Mouse (Mus musculus) heart, embryonic 10.5 days (tissue): Measurements from ENCODE around the gene Gp1ba. TPM values are rescaled to one million over a fixed set of nuclear protein-coding genes. Genes with fewer than 3 reads are reported as not detected.

Experiments used
- DNase-seq: peaks from one replicate; pipeline ENCODE4 v3.0.0-alpha.2; 2017; ENCODE audit warnings: low spot score
- H3K27ac ChIP-seq: fragments of 300-500 bp; sonication (generic); 2 replicates; pipeline ENCODE4 v1.5.1; 2016; ENCODE audit warnings: mild to moderate bottlenecking
- H3K27me3 ChIP-seq: fragments of 300-500 bp; sonication (generic); 2 replicates; pipeline ENCODE4 v1.6.1; 2016; ENCODE audit warnings: mild to moderate bottlenecking; ENCODE audit not compliant: poor library complexity, insufficient read depth, severe bottlenecking
- H3K36me3 ChIP-seq: fragments of 300-500 bp; sonication (generic); 2 replicates; pipeline ENCODE4 v1.6.1; 2016; ENCODE audit warnings: mild to moderate bottlenecking, moderate library complexity
- H3K4me1 ChIP-seq: fragments of 300-500 bp; sonication (generic); 2 replicates; pipeline ENCODE4 v1.6.1; 2016; ENCODE audit warnings: mild to moderate bottlenecking
- H3K4me3 ChIP-seq: fragments of 300-500 bp; sonication (generic); 2 replicates; pipeline ENCODE4 v1.5.1; 2016; ENCODE audit warnings: mild to moderate bottlenecking, moderate library complexity
- H3K9me3 ChIP-seq: fragments of 300-500 bp; sonication (generic); 2 replicates; pipeline ENCODE4 v1.6.1; 2016; ENCODE audit warnings: mild to moderate bottlenecking, moderate library complexity
- WGBS: fragments of 180-500 bp; shearing (Covaris S2); methylation state at CpG from one replicate; pipeline ENCODE4 v1.1.7; 2016; 5-methylcytosine and 5-hydroxymethylcytosine counted together
- polyA plus RNA-seq: library from polyadenylated mRNA; unstranded; fragments of >200 nt; fragmentation: Nextera tagmentation; extraction: Ambion mirVana; gene quantifications from 2 replicates; pipeline ENCODE4 v1.2.1, GENCODE M21; 2016

Gene Gp1ba
- polyA plus RNA-seq, 1 experiment from 2014 or later, result 1.6 TPM

DNA sequence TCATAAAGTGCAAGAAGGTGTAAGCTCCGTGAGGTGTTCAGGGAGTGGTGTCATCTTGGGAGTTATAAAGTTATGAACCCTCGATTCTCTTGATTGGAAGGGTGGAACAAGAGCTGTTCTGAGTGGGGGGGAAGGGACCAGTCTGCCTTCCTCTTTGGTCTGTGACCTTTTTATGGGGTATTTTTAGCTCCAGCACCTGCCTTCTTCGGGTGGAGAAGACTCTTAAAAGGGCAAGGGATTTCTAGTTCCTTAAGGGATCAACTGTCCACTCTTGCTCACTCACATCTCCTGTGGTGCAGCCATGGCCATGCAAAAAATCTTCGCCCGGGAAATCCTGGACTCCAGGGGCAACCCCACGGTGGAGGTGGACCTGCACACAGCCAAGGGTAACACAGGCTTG lies 18.7 kb downstream of the Gp1ba start:
- peak overlapping the region; percentile 100 for H3K4me3 ChIP-seq
- no peaks in the 10 kb centered on the region for H3K27me3 ChIP-seq
- peaks cover 56% of the 10 kb centered on the region for H3K4me1 ChIP-seq
- no peak for DNase-seq
- H3K36me3 ChIP-seq, result peaks cover 48% of the 10 kb centered on the region
- peak overlapping the region; percentile 97 for H3K27ac ChIP-seq
- 36% methylated on average over 6 of the region's 6 CpGs for WGBS
- H3K9me3 ChIP-seq, result no peaks in the 10 kb centered on the region

DNA sequence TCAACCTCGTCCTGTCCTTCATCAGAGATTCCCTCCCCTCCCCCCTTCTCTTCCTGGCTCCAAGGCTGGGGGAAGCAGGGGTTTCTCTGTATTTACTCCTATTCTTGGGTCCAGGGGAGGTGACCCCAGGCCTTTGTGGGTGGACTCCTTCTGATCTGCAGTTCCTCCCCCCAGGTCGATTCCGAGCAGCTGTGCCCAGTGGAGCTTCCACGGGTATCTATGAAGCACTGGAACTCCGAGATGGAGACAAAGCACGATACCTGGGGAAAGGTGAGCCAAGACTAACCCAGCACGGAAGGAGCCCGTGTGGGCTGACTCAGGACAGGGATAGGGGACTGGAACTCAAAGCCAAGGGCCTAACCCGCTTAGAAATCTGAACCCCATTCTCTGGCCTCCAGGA lies 19.1 kb downstream of the Gp1ba start:
- Histone ChIP-seq H3K4me1 (peaks cover 52% of the 10 kb centered on the region), H3K4me3 (peak overlapping the region; percentile 100), H3K27me3 (no peaks in the 10 kb centered on the region), H3K9me3 (no peaks in the 10 kb centered on the region), H3K36me3 (peaks cover 48% of the 10 kb centered on the region), H3K27ac (peak overlapping the region; percentile 97)
- DNase-seq, result no peak
- 51% methylated on average over 9 of the region's 9 CpGs for WGBS

DNA sequence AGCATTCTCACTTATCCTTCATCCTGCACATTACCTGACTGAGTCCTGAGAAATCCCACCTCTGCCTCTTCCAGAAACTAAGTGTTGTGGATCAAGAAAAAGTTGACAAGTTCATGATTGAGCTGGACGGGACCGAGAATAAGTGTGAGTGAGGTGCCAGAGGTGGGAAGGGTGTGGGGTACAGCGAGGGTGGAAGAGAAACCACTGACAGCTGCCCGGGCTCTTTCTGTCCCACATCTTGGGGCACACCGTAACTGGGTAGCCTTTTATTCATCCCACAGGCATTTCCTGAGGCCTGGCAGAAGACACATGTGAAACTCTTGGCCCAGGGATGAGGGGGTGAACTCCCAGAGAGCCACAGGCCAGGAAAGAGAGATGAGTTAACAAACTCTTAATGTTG lies 19.6 kb downstream of the Gp1ba start:
- Histone ChIP-seq H3K27ac (peak overlapping the region; percentile 97), H3K4me1 (peaks cover 49% of the 10 kb centered on the region), H3K9me3 (no peaks in the 10 kb centered on the region), H3K4me3 (peak overlapping the region; percentile 100), H3K36me3 (peaks cover 52% of the 10 kb centered on the region), H3K27me3 (no peaks in the 10 kb centered on the region)
- 66% methylated on average over 5 of the region's 5 CpGs for WGBS
- no peak for DNase-seq

GRCm38 (mm10) chr11:70658942-70659341 lies 20.0 kb downstream of the Gp1ba start:
- H3K27me3 ChIP-seq, result no peaks in the 10 kb centered on the region
- H3K9me3 ChIP-seq, result no peaks in the 10 kb centered on the region
- WGBS, result 66% methylated on average over 8 of the region's 8 CpGs
- peaks cover 56% of the 10 kb centered on the region for H3K36me3 ChIP-seq
- H3K4me1 ChIP-seq, result peaks cover 51% of the 10 kb centered on the region
- peak overlapping the region; percentile 97; the same call in 1 of the 2 replicates for H3K27ac ChIP-seq
- 0 out of 2 replicates have a peak overlapping the region, but pooled peaks have one; percentile 22 for H3K4me3 ChIP-seq
- DNase-seq, result no peak

DNA sequence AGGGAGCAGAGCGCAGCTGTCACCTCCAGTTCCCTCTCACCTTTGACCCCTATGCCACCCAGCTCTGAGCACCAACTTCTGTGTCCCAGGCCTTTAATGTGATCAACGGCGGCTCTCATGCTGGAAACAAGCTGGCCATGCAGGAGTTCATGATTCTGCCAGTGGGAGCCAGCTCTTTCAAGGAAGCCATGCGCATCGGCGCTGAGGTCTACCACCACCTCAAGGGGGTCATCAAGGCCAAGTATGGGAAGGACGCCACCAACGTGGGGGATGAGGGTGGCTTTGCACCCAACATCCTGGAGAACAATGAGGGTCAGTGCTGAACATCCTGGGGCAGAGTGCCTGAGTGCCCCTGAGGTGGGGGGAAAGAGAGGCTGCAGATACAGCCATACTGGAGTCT lies 21.6 kb downstream of the Gp1ba start:
- Histone ChIP-seq H3K4me3 (0 out of 2 replicates have a peak overlapping the region, but pooled peaks have one; percentile 16), H3K27ac (no peak overlapping the region), H3K4me1 (peaks cover 54% of the 10 kb centered on the region), H3K9me3 (no peaks in the 10 kb centered on the region), H3K36me3 (peaks cover 72% of the 10 kb centered on the region), H3K27me3 (no peaks in the 10 kb centered on the region)
- WGBS, result 92% methylated on average over 8 of the region's 8 CpGs
- DNase-seq, result no peak

GRCm38 (mm10) chr11:70663101-70663500 lies 24.2 kb downstream of the Gp1ba start:
- Histone ChIP-seq H3K27me3 (no peaks in the 10 kb centered on the region), H3K27ac (no peak overlapping the region), H3K4me3 (no peak overlapping the region), H3K9me3 (no peaks in the 10 kb centered on the region), H3K4me1 (peaks cover 39% of the 10 kb centered on the region), H3K36me3 (peaks cover 84% of the 10 kb centered on the region)
- WGBS, result 87% methylated on average over 8 of the region's 8 CpGs
- DNase-seq, result no peak

- Histone ChIP-seq H3K27me3 (no peaks in the 10 kb centered on the region), H3K4me1 (peaks cover 32% of the 10 kb centered on the region), H3K36me3 (peaks cover 80% of the 10 kb centered on the region), H3K4me3 (no peak overlapping the region), H3K27ac (no peak overlapping the region), H3K9me3 (no peaks in the 10 kb centered on the region)
- DNase-seq, result no peak
- 88% methylated on average over 6 of the region's 6 CpGs for WGBS
Observed at GRCm38 (mm10) chr11:70663957-70664356, 25.0 kb downstream of the Gp1ba start.

GRCm38 (mm10) chr11:70664741-70665140 lies 25.8 kb downstream of the Gp1ba start:
- WGBS, result 90% methylated on average over 9 of the region's 9 CpGs
- peaks cover 73% of the 10 kb centered on the region for H3K36me3 ChIP-seq
- DNase-seq, result no peak
- H3K27me3 ChIP-seq, result no peaks in the 10 kb centered on the region
- no peak overlapping the region for H3K4me3 ChIP-seq
- H3K27ac ChIP-seq, result no peak overlapping the region
- no peaks in the 10 kb centered on the region for H3K9me3 ChIP-seq
- H3K4me1 ChIP-seq, result peaks cover 27% of the 10 kb centered on the region

- Histone ChIP-seq H3K27ac (no peak overlapping the region), H3K4me3 (no peak overlapping the region), H3K36me3 (peaks cover 56% of the 10 kb centered on the region), H3K9me3 (no peaks in the 10 kb centered on the region), H3K27me3 (no peaks in the 10 kb centered on the region), H3K4me1 (peaks cover 36% of the 10 kb centered on the region)
- 92% methylated on average over 8 of the region's 8 CpGs for WGBS
- no peak for DNase-seq
Observed at GRCm38 (mm10) chr11:70666687-70667086, 27.8 kb downstream of the Gp1ba start.

- Histone ChIP-seq H3K36me3 (peaks cover 53% of the 10 kb centered on the region), H3K27me3 (no peaks in the 10 kb centered on the region), H3K9me3 (no peaks in the 10 kb centered on the region), H3K4me3 (peak overlapping the region; percentile 77), H3K27ac (peak overlapping the region; percentile 96), H3K4me1 (peaks cover 44% of the 10 kb centered on the region)
- WGBS, result 77% methylated on average over 14 of the region's 14 CpGs
- DNase-seq, result no peak
Observed at GRCm38 (mm10) chr11:70667271-70668150, 28.6 kb downstream of the Gp1ba start.

GRCm38 (mm10) chr11:70668335-70668770 lies 29.4 kb downstream of the Gp1ba start:
- Histone ChIP-seq H3K27me3 (no peaks in the 10 kb centered on the region), H3K9me3 (no peaks in the 10 kb centered on the region), H3K36me3 (peaks cover 47% of the 10 kb centered on the region), H3K27ac (peak overlapping the region; percentile 96), H3K4me3 (peak overlapping the region; percentile 77), H3K4me1 (peaks cover 44% of the 10 kb centered on the region)
- no peak for DNase-seq
- WGBS, result 1% methylated on average over 15 of the region's 15 CpGs

- Histone ChIP-seq H3K27me3 (no peaks in the 10 kb centered on the region), H3K4me1 (peaks cover 42% of the 10 kb centered on the region), H3K27ac (peak within 1 kb of the TSS; percentile 96), H3K36me3 (peaks cover 46% of the 10 kb centered on the region), H3K9me3 (no peaks in the 10 kb centered on the region), H3K4me3 (peak within 1 kb of the TSS; percentile 77)
- under 1% methylated on average over 44 of the region's 44 CpGs for WGBS
- peak; percentile 100 for DNase-seq
Observed at GRCm38 (mm10) chr11:70668771-70669505, 30.0 kb downstream of the Gp1ba start, which contains the start of gene Spag7. Spag7 (minus strand) TSS chr11:70669416.
